Mouse (Mus musculus): ENCODE measurements around the gene Ptpn4.

Gene Ptpn4

GRCm38 (mm10) chr1:119837035-119837751 lies at the start of gene Ptpn4:
TSS of gene Ptpn4 (minus strand) at chr1:119837613.
- H3K4me3 ChIP-seq (replicated peaks; ENCODE audit: low read length), result peak within 1 kb of the TSS; percentile 92
- no peaks in the 10 kb centered on the region for H3K36me3 ChIP-seq (ENCODE audit: insufficient read depth, low read length)
- H3K27me3 ChIP-seq (ENCODE audit: insufficient read depth, low read length), result peaks cover 8% of the 10 kb centered on the region; the same call in 1 of the 2 replicates
- TF ChIP-seq NANOG (IDR thresholded peaks at IDR 0.05; ENCODE audit: borderline replicate concordance, low read length), result no peak
- TF ChIP-seq CTCF (conservative IDR thresholded peaks at IDR 0.05; ENCODE audit: low read length), result no peak
- TF ChIP-seq POU5F1 (IDR thresholded peaks at IDR 0.05; ENCODE audit: borderline replicate concordance, low read length), result no peak
- peaks cover 14% of the 10 kb centered on the region for H3K4me1 ChIP-seq (replicated peaks; ENCODE audit: low read depth, low read length)
- no peaks in the 10 kb centered on the region for H3K9me3 ChIP-seq (ENCODE audit: low read length)

DNA sequence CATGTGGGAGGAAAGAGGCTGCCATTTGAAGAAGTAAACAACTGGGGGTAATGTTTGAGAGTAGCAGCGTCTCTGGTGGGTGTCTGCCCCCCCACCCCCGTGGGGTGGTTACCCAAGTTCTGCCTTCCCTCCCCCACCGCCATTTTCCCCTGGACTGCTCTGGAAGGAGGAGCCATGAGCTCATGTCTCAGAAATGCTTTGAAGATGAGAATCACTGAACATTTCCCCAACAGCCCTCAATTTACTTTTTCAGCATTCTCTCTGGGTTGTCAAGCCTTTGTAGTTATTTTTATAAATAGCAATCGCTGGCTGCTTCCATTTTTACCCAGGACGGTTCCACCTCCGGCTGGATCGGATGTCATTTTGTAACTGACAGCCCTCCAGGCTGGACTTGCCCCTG lies 48.9 kb upstream of the Ptpn4 start:
- TF ChIP-seq POU5F1 (IDR thresholded peaks at IDR 0.05; ENCODE audit: borderline replicate concordance, low read length) (no peak), CTCF (conservative IDR thresholded peaks at IDR 0.05; ENCODE audit: low read length) (no peak), NANOG (IDR thresholded peaks at IDR 0.05; ENCODE audit: borderline replicate concordance, low read length) (no peak)
- Histone ChIP-seq H3K4me1 (replicated peaks; ENCODE audit: low read depth, low read length) (peaks cover 30% of the 10 kb centered on the region), H3K4me3 (replicated peaks; ENCODE audit: low read length) (no peak overlapping the region)

DNA sequence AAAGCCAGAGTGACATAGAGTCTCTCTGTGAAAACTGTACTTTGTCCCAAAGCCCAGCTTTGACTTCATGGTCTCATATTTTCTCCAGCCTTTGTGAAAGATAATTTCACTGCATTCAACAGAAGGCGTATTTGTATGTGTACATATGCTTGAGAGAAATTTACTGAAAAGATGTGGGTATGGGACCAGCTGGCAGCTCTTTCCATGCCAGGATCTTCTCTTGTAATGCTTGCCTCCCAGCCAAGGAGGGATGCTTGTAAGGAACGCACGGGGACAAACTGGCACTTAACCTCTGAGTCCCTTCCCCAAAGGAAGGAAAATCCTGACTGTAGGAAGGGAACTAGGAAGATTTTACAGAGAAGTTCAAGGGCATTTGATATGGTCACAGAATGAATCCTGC lies 46.9 kb upstream of the Ptpn4 start:
- Histone ChIP-seq H3K4me1 (replicated peaks; ENCODE audit: low read depth, low read length) (peaks cover 29% of the 10 kb centered on the region), H3K27me3 (ENCODE audit: insufficient read depth, low read length) (peaks cover 11% of the 10 kb centered on the region; the same call in 1 of the 2 replicates), H3K9me3 (ENCODE audit: low read length) (no peaks in the 10 kb centered on the region), H3K36me3 (ENCODE audit: insufficient read depth, low read length) (no peaks in the 10 kb centered on the region), H3K4me3 (replicated peaks; ENCODE audit: low read length) (no peak overlapping the region)
- TF ChIP-seq CTCF (conservative IDR thresholded peaks at IDR 0.05; ENCODE audit: low read length), result no peak
- no peak for TF ChIP-seq NANOG (IDR thresholded peaks at IDR 0.05; ENCODE audit: borderline replicate concordance, low read length)
- TF ChIP-seq POU5F1 (IDR thresholded peaks at IDR 0.05; ENCODE audit: borderline replicate concordance, low read length), result no peak

More for the DNA sequence above, 48.9 kb upstream of the Ptpn4 start:
- no peaks in the 10 kb centered on the region for H3K9me3 ChIP-seq (ENCODE audit: low read length)
- H3K36me3 ChIP-seq (ENCODE audit: insufficient read depth, low read length), result no peaks in the 10 kb centered on the region
- peaks cover 22% of the 10 kb centered on the region for H3K27me3 ChIP-seq (ENCODE audit: insufficient read depth, low read length)

- no peak for TF ChIP-seq POU5F1 (IDR thresholded peaks at IDR 0.05; ENCODE audit: borderline replicate concordance, low read length)
- TF ChIP-seq CTCF (conservative IDR thresholded peaks at IDR 0.05; ENCODE audit: low read length), result no peak
- TF ChIP-seq NANOG (IDR thresholded peaks at IDR 0.05; ENCODE audit: borderline replicate concordance, low read length), result no peak
- Histone ChIP-seq H3K36me3 (ENCODE audit: insufficient read depth, low read length) (no peaks in the 10 kb centered on the region), H3K27me3 (ENCODE audit: insufficient read depth, low read length) (no peaks in the 10 kb centered on the region), H3K9me3 (ENCODE audit: low read length) (no peaks in the 10 kb centered on the region), H3K4me3 (replicated peaks; ENCODE audit: low read length) (no peak overlapping the region), H3K4me1 (replicated peaks; ENCODE audit: low read depth, low read length) (peaks cover 12% of the 10 kb centered on the region)
Observed at GRCm38 (mm10) chr1:119878909-119879308, 41.5 kb upstream of the Ptpn4 start.

- H3K36me3 ChIP-seq (ENCODE audit: insufficient read depth, low read length), result no peaks in the 10 kb centered on the region
- H3K27me3 ChIP-seq (ENCODE audit: insufficient read depth, low read length), result no peaks in the 10 kb centered on the region
- TF ChIP-seq POU5F1 (IDR thresholded peaks at IDR 0.05; ENCODE audit: borderline replicate concordance, low read length) (no peak), NANOG (IDR thresholded peaks at IDR 0.05; ENCODE audit: borderline replicate concordance, low read length) (no peak), CTCF (conservative IDR thresholded peaks at IDR 0.05; ENCODE audit: low read length) (no peak)
- no peak overlapping the region for H3K4me3 ChIP-seq (replicated peaks; ENCODE audit: low read length)
- H3K9me3 ChIP-seq (ENCODE audit: low read length), result no peaks in the 10 kb centered on the region
- peaks cover 12% of the 10 kb centered on the region for H3K4me1 ChIP-seq (replicated peaks; ENCODE audit: low read depth, low read length)
Observed at GRCm38 (mm10) chr1:119877469-119877868, 40.1 kb upstream of the Ptpn4 start.

DNA sequence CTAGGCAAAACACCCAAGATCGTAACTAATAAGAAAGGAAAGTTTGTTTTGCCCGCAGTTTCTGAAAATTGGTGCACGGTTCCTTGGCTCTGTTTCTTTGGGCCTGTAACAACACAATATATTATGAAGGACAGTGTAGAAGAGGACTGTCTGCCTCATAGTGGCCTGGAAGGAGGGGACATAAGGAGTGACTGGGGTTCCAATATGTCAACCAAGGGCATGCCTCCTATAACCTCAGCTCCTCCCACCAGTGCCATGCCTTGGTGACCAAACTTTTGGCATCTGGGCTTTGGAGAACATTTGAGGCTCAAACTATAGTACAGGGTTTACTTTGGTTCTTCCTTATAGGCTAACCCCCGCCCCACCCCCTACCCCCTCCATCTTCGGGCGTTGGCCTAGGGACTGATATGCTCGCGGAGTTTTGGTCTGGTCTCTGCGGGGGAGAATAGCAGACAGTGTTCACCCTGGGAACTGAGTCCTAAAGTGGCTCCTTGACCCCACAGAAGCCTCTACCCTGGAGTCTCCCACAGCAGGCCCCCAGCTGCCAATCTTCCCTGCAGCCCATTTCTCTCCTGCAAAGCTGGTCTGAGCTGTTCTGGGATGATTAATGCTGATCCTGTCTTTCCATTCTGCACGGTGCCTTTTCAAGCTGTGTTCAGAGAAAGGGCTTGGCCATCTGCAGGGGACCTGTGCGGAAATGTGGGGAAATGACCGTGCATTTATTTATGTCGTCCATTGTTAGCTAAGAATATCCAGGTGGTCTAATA lies 31.2 kb upstream of the Ptpn4 start:
- Histone ChIP-seq H3K9me3 (ENCODE audit: low read length) (no peaks in the 10 kb centered on the region), H3K4me3 (replicated peaks; ENCODE audit: low read length) (no peak overlapping the region), H3K27me3 (ENCODE audit: insufficient read depth, low read length) (0 out of 2 replicates have a peak, but pooled peaks cover 3% of the 10 kb centered on the region), H3K36me3 (ENCODE audit: insufficient read depth, low read length) (no peaks in the 10 kb centered on the region), H3K4me1 (replicated peaks; ENCODE audit: low read depth, low read length) (peaks cover 47% of the 10 kb centered on the region)
- no peak for TF ChIP-seq CTCF (conservative IDR thresholded peaks at IDR 0.05; ENCODE audit: low read length)
- TF ChIP-seq NANOG (IDR thresholded peaks at IDR 0.05; ENCODE audit: borderline replicate concordance, low read length), result peak; percentile 41; the same call in 1 of the 2 replicates
- TF ChIP-seq POU5F1 (IDR thresholded peaks at IDR 0.05; ENCODE audit: borderline replicate concordance, low read length), result no peak

DNA sequence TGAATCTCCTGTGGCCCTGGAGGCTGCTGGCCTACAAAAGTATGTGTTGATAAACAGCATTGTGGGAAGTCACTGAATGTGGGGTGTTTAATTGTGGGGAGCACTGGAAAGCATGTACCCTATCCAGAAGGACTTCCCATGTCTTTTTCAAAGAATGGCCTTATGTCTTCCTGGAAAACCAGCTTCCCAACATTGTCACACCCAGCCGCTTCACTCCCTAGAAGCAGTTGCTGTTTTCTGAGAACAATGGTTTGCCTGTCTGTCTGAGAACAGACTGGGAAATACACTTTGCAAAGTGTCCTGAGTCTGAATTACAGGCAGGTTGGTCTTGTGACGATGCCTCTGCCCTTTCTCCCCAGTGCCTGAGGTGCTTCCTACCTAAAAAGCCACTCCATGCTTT lies 29.9 kb upstream of the Ptpn4 start:
- Histone ChIP-seq H3K36me3 (ENCODE audit: insufficient read depth, low read length) (no peaks in the 10 kb centered on the region), H3K4me3 (replicated peaks; ENCODE audit: low read length) (no peak overlapping the region), H3K9me3 (ENCODE audit: low read length) (no peaks in the 10 kb centered on the region), H3K27me3 (ENCODE audit: insufficient read depth, low read length) (0 out of 2 replicates have a peak, but pooled peaks cover 3% of the 10 kb centered on the region), H3K4me1 (replicated peaks; ENCODE audit: low read depth, low read length) (peaks cover 48% of the 10 kb centered on the region)
- TF ChIP-seq CTCF (conservative IDR thresholded peaks at IDR 0.05; ENCODE audit: low read length), result no peak
- no peak for TF ChIP-seq POU5F1 (IDR thresholded peaks at IDR 0.05; ENCODE audit: borderline replicate concordance, low read length)
- TF ChIP-seq NANOG (IDR thresholded peaks at IDR 0.05; ENCODE audit: borderline replicate concordance, low read length), result no peak

DNA sequence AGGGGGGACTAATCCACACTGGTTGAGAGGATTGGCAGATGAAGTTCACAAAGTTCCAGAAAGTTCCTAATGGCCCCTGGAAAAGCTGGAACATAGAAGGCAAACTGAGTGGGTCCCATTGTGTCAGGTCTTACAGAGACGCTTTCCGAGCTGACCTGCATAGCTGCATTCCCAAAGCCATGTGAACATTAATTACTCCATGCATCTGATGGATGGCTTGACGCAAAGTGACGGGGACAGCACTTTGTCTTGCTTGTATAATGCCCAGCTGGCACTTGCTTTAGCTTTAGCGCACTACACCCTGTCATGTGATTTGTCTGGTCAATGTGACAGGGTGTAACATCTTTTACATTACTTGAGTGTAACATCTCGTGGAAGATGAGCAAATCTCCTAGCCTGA lies 27.9 kb upstream of the Ptpn4 start:
- no peaks in the 10 kb centered on the region for H3K9me3 ChIP-seq (ENCODE audit: low read length)
- no peak overlapping the region for H3K4me3 ChIP-seq (replicated peaks; ENCODE audit: low read length)
- H3K4me1 ChIP-seq (replicated peaks; ENCODE audit: low read depth, low read length), result peaks cover 48% of the 10 kb centered on the region
- 0 out of 2 replicates have a peak, but pooled peaks cover 6% of the 10 kb centered on the region for H3K27me3 ChIP-seq (ENCODE audit: insufficient read depth, low read length)
- no peaks in the 10 kb centered on the region for H3K36me3 ChIP-seq (ENCODE audit: insufficient read depth, low read length)
- TF ChIP-seq CTCF (conservative IDR thresholded peaks at IDR 0.05; ENCODE audit: low read length) (no peak), POU5F1 (IDR thresholded peaks at IDR 0.05; ENCODE audit: borderline replicate concordance, low read length) (no peak), NANOG (IDR thresholded peaks at IDR 0.05; ENCODE audit: borderline replicate concordance, low read length) (no peak)
